Mouse (Mus musculus) cerebellum, adult 2 months (tissue): ENCODE measurements around the gene Sbk3.
A peak's percentile ranks its signal among the peaks of the same experiment; 100 is the strongest.

Experiments used
- CTCF ChIP-seq: fragments of 200-500 bp; IDR thresholded peaks from 2 replicates; pipeline ENCODE4 v1.5.1; 2011; ENCODE audit warnings: low read depth, mild to moderate bottlenecking, control low read depth, low read length, moderate library complexity, borderline replicate concordance; ENCODE audit not compliant: insufficient read depth
- POLR2A ChIP-seq: fragments of 200-500 bp; IDR thresholded peaks from 2 replicates; pipeline ENCODE4 v1.6.1; 2011; ENCODE audit warnings: low read length, control low read depth, borderline replicate concordance; ENCODE audit not compliant: insufficient read depth

DNA sequence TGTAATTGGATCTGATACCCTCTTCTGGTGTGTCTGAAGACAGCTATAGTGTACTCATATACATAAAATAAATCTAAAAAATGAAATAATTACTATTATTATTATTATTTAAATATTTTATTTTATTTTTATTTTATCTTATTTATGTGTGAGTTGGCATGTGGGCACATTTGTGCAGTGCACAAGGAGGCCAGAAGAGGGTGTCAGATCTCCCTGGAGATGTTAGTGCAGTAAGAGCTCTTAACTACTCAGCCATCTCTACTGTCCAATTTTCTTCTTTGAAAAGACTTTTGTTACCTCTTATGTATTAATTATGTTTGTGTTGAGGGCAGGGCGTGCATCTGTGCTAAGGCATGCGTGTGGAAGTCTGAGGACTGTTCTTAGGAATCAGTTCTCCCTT is 28.9 kb upstream of the Sbk3 start:
- peak; percentile 34; the same call in 1 of the 2 replicates for TF ChIP-seq CTCF
- TF ChIP-seq POLR2A, result no peak
